Mouse (Mus musculus) kidney, embryonic 16.5 days (tissue): ENCODE results near the gene Myom3. TPM values are rescaled to one million over a fixed set of nuclear protein-coding genes. Genes with fewer than 3 reads are reported as not detected.
A peak's percentile ranks its signal among the peaks of the same experiment; 100 is the strongest.

Experiments
- ATAC-seq: fragments of 200-750 bp; cut with Nextera tagmentation; 2 replicates; pipeline ENCODE4 v1.8.0; 2017; ENCODE audit warnings: moderate TSS enrichment; ENCODE audit not compliant: low FRiP score, low TSS enrichment
- H3K27ac ChIP-seq: fragments of 300-500 bp; sonication (generic); 2 replicates; pipeline ENCODE4 v1.5.1; 2014; ENCODE audit warnings: low read length
- H3K27me3 ChIP-seq: fragments of 300-500 bp; sonication (generic); 2 replicates; pipeline ENCODE4 v1.6.1; 2014; ENCODE audit warnings: low read length, control low read depth, mixed read lengths; ENCODE audit not compliant: insufficient read depth
- H3K36me3 ChIP-seq: fragments of 300-500 bp; sonication (generic); 2 replicates; pipeline ENCODE4 v1.6.1; 2014; ENCODE audit warnings: low read length, control low read depth, mixed read lengths; ENCODE audit not compliant: insufficient read depth
- H3K4me1 ChIP-seq: fragments of 300-500 bp; sonication (generic); 2 replicates; pipeline ENCODE4 v1.6.1; 2014; ENCODE audit warnings: low read length, control low read depth, mixed read lengths; ENCODE audit not compliant: insufficient read depth
- H3K4me2 ChIP-seq: fragments of 300-500 bp; sonication (generic); replicated peaks from 2 replicates; pipeline ENCODE4 v1.6.1; 2014; ENCODE audit warnings: low read depth, low read length
- H3K4me3 ChIP-seq: fragments of 300-500 bp; sonication (generic); 2 replicates; pipeline ENCODE4 v1.5.1; 2014; ENCODE audit warnings: mild to moderate bottlenecking, low read length
- H3K9ac ChIP-seq: fragments of 300-500 bp; sonication (generic); replicated peaks from 2 replicates; pipeline ENCODE4 v1.6.1; 2014; ENCODE audit warnings: low read length
- H3K9me3 ChIP-seq: fragments of 300-500 bp; sonication (generic); 2 replicates; pipeline ENCODE4 v1.6.1; 2016; ENCODE audit warnings: low read length, control low read depth
- WGBS: fragments of 180-500 bp; shearing (Covaris S2); extraction: QIAGEN DNeasy Blood & Tissue Kit; methylation state at CpG from one replicate; pipeline ENCODE4 v1.1.7; 2014; 5-methylcytosine and 5-hydroxymethylcytosine counted together
- polyA plus RNA-seq: library from polyadenylated mRNA; unstranded; fragments of >200 nt; fragmentation: Nextera tagmentation; extraction: Ambion mirVana; gene quantifications from 2 replicates; pipeline ENCODE4 v1.2.1, GENCODE M21; 2015

The Myom3 gene
- polyA plus RNA-seq, 1 experiment from 2014 or later = 0.76 TPM

GRCm38 (mm10) chr4:135844400-135844799 lies 84.9 kb downstream of the Myom3 start:
- WGBS = 85% methylated on average over 6 of the region's 6 CpGs
- ATAC-seq = no peak
- Histone ChIP-seq H3K9ac (no peak overlapping the region), H3K4me2 (no peak overlapping the region), H3K9me3 (no peaks in the 10 kb centered on the region), H3K27me3 (no peaks in the 10 kb centered on the region), H3K4me1 (no peaks in the 10 kb centered on the region), H3K4me3 (no peak overlapping the region), H3K36me3 (no peaks in the 10 kb centered on the region), H3K27ac (no peak overlapping the region)

- no peak for ATAC-seq
- WGBS = 61% methylated on average over 5 of the region's 5 CpGs
- Histone ChIP-seq H3K4me2 (no peak overlapping the region), H3K36me3 (no peaks in the 10 kb centered on the region), H3K4me1 (peaks cover 9% of the 10 kb centered on the region), H3K9me3 (no peaks in the 10 kb centered on the region), H3K9ac (no peak overlapping the region), H3K4me3 (no peak overlapping the region), H3K27ac (no peak overlapping the region), H3K27me3 (no peaks in the 10 kb centered on the region)
These were observed 88.1 kb downstream of the Myom3 start for GRCm38 (mm10) chr4:135847581-135847980.

GRCm38 (mm10) chr4:135850411-135851095 lies 91.0 kb downstream of the Myom3 start:
- ATAC-seq = no peak
- H3K27me3 ChIP-seq = no peaks in the 10 kb centered on the region
- H3K4me3 ChIP-seq = no peak overlapping the region
- H3K4me2 ChIP-seq = no peak overlapping the region
- H3K27ac ChIP-seq = no peak overlapping the region
- no peak overlapping the region for H3K9ac ChIP-seq
- H3K36me3 ChIP-seq = no peaks in the 10 kb centered on the region
- WGBS = 34% methylated on average over 13 of the region's 13 CpGs
- peaks cover 9% of the 10 kb centered on the region for H3K4me1 ChIP-seq
- no peaks in the 10 kb centered on the region for H3K9me3 ChIP-seq

DNA sequence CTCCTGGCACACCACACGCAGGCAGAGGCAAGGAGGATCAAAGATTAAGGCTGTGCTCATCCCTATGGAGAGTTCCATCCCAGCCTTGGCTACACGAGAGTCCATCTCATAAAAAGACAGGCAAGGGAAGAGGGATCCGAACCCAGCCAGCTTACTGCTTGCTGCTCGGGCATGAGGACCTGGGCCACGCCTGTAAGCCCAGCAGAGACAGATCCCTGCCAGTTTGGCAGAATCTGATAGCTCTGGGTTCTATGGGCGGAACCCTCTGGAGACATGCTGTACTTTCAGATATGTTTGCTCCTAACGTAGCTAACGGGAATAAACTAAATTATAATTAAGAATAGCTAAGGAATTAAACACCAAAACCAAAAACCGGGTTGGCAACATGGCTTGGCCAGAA lies 92.4 kb downstream of the Myom3 start:
- Histone ChIP-seq H3K4me3 (no peak overlapping the region), H3K9ac (no peak overlapping the region), H3K4me2 (no peak overlapping the region), H3K27me3 (no peaks in the 10 kb centered on the region), H3K4me1 (peaks cover 9% of the 10 kb centered on the region), H3K9me3 (no peaks in the 10 kb centered on the region), H3K27ac (no peak overlapping the region), H3K36me3 (no peaks in the 10 kb centered on the region)
- 87% methylated on average over 9 of the region's 9 CpGs for WGBS
- ATAC-seq = no peak

DNA sequence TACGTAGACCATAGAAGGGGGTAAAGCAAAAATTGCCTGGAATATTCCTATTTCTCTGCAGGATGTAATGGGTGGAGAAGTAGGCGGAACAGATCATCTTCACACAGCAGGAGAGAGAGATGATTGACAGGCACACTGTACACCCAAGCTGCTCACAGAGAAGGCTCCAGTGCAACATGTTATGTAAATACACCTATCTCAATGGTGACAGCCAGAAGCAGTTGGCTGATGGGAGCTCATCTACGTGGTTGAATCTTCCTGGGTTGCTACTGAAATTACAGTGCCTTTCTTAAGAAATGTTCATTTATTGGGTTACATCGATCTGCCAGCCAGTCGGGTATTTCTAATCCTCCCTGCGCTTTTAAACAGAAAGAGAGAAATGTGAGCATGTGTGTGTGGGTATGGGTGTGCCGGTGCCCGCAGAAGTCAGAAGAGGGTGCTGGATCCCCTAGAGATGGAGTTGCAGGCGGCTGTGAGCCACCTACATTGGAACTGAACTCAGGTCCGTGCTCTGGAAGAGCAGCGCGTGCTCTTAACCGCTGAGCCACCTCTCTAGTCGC lies 94.6 kb downstream of the Myom3 start:
- Histone ChIP-seq H3K4me3 (no peak overlapping the region), H3K36me3 (no peaks in the 10 kb centered on the region), H3K27me3 (no peaks in the 10 kb centered on the region), H3K27ac (no peak overlapping the region), H3K4me1 (peaks cover 20% of the 10 kb centered on the region), H3K9ac (no peak overlapping the region), H3K9me3 (no peaks in the 10 kb centered on the region), H3K4me2 (no peak overlapping the region)
- ATAC-seq = no peak
- 91% methylated on average over 14 of the region's 14 CpGs for WGBS

DNA sequence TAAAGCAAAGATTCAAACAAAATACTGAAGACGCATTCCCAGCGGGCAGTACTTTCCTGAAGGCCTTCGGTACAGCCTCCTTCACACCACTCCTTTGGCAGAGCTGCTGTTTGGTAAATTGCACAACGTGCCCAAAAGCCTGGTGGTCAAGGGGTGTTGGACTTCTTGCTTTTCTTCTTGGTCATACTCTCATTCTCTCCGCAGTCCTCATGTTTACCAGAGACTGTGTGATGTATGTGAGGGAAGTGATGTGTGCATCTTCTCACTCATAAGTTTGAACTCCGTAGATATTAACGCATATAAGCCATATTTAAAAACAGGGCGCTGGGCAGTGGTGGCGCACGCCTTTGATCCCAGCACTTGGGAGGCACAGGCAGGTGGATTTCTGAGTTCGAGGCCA lies 95.1 kb downstream of the Myom3 start:
- Histone ChIP-seq H3K9me3 (no peaks in the 10 kb centered on the region), H3K36me3 (peaks cover 4% of the 10 kb centered on the region; the same call in 1 of the 2 replicates), H3K4me3 (no peak overlapping the region), H3K4me2 (peak overlapping the region; percentile 74), H3K4me1 (peaks cover 26% of the 10 kb centered on the region), H3K27ac (peak overlapping the region; percentile 100), H3K27me3 (no peaks in the 10 kb centered on the region), H3K9ac (peak overlapping the region; percentile 91)
- 74% methylated on average over 11 of the region's 11 CpGs for WGBS
- no peak for ATAC-seq

DNA sequence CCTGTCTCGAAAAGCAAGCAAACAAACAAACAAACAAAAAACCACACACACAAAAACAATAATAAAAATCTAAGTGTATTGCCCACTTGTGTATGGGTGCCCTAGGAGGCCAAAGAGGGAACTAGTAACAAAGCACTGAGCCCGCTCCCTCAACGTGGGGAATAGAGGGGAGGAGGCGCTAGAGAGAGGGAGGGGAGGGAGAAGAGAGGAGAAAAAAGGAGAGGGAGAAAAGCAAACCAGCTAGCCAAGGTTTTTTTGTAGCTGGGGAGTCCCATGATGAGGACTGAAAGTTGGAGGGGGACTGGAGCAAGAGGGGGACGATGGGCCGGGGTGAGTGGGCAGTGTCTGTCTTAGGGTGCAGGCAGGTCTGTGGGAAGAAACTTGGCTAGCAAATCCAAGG lies 95.6 kb downstream of the Myom3 start:
- 4% methylated on average over 6 of the region's 6 CpGs for WGBS
- ATAC-seq = peak; percentile 17; the same call in 1 of the 2 replicates
- peak overlapping the region; percentile 91 for H3K9ac ChIP-seq
- no peaks in the 10 kb centered on the region for H3K27me3 ChIP-seq
- H3K4me2 ChIP-seq = peak overlapping the region; percentile 74
- peak overlapping the region; percentile 95 for H3K4me3 ChIP-seq
- peak overlapping the region; percentile 100 for H3K27ac ChIP-seq
- H3K4me1 ChIP-seq = peaks cover 29% of the 10 kb centered on the region
- H3K9me3 ChIP-seq = no peaks in the 10 kb centered on the region
- peaks cover 6% of the 10 kb centered on the region; the same call in 1 of the 2 replicates for H3K36me3 ChIP-seq

DNA sequence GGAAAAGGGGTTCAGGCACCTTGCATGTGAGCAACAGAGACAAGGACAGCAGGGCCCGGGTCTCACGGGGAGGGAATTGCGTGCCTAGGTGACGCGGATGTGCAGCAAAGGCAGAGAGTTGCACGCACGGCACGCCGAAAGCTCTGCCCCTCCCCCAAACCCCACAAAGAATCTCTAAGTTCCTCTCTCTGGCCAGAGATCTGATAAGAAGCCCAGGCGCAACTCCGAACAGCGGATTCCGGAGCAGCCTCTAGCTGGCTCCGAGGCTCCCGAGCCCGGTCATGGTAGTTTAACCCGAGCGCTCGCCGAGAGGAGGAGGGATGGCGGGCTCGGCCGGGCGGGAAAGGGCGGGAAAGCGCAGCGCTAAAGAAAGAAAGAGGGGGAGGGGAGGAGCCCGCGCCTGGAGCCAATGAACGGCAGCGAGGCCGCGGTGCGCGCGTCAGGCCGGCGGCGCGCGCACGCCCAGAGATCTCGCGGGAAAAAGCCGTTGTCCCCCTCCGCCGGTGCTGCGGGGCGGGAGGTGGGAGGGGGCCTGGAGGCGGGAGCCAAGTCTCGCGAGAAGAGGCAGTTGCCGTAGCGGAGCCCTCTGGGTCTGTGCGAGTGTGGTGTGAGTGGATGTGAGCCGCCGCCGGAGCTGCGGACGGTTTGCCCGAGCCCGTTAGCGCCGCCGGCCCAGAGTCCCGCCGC lies 96.2 kb downstream of the Myom3 start, which contains the start of gene Srsf10:
Srsf10 (plus strand) TSS at position 212 of the 687 bp plus-strand sequence.
- Histone ChIP-seq H3K9me3 (no peaks in the 10 kb centered on the region), H3K4me2 (peak within 1 kb of the TSS; percentile 74), H3K36me3 (peaks cover 6% of the 10 kb centered on the region; the same call in 1 of the 2 replicates), H3K4me1 (peaks cover 28% of the 10 kb centered on the region), H3K9ac (peak within 1 kb of the TSS; percentile 98), H3K27ac (peak within 1 kb of the TSS; percentile 100), H3K4me3 (peak within 1 kb of the TSS; percentile 95), H3K27me3 (no peaks in the 10 kb centered on the region)
- ATAC-seq = peak; percentile 95
- WGBS = under 1% methylated on average over 62 of the region's 67 CpGs

DNA sequence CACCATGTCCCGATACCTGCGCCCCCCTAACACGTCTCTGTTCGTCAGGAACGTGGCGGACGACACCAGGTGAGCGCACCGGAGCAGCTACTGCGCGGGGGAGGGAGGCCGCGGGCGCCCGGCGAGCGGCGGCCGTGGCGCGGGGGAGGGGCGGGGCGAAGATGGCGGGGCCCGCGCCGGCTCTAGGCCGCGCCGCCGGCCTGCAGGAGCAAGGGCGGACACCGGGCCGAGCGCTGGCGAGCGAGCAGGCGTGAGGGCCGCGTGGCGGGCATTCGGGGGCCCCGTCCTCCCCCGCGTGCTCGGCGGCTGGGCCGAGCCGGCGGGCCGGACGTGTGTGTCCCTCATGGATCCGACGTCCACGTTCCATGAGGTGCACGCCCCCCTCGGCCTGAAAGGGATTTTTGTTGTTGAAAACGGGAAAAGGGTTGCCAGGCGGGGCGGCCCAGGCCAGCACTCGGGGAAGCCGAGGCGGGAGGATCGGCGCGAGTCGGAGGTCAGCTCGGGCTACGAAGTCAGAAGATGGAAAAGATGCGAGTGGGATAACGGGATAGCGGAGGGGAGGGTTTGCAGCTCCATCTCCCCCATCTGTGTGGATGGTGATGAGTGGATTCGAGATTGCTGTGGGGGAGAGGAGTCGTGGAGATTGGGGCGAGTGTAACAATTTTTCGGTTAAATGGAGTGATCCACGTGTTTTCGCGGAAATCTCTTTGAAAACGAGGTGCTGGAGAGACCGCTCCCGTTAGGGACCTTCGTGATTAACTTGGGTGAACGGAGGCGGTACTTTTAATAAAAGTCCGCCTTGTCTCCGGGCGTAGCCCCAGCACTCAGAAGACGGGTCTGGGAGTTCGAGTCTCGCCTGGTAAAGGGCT lies 96.9 kb downstream of the Myom3 start:
- Histone ChIP-seq H3K9ac (peak overlapping the region; percentile 98), H3K9me3 (no peaks in the 10 kb centered on the region), H3K4me1 (peaks cover 31% of the 10 kb centered on the region), H3K27me3 (no peaks in the 10 kb centered on the region), H3K4me2 (peak overlapping the region; percentile 74), H3K27ac (peak overlapping the region; percentile 100), H3K36me3 (peaks cover 6% of the 10 kb centered on the region; the same call in 1 of the 2 replicates), H3K4me3 (peak overlapping the region; percentile 95)
- peak; percentile 63 for ATAC-seq
- WGBS = under 1% methylated on average over 71 of the region's 91 CpGs
